Mouse (Mus musculus): ENCODE measurements around the gene Capns2.

DNA sequence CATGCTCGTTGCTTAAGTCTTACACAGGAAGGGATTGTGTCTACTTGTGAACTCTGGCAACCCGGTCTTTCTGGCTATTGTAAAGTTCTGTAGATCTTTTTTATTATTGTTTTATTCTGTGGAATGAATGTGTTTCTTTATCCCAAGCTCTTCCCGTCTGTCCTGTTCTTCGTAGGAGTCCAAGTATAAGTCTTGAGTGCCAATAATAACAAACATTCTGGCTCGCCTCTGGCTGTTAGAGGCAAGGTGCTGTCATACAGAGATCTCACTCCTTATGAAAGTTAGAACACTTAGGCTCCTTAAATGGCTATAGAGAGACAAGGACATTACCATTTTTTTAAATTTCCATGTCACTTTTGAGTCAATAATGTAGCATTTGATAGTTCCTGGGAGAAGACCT, 4.6 kb upstream of the Capns2 start:
- TF ChIP-seq CTCF (conservative IDR thresholded peaks at IDR 0.05 in 1 of 2, IDR thresholded peaks at IDR 0.05 in 1 of 2; ENCODE audit: low read depth in 2 of 2, low read length in 2 of 2) (no peak), MAX (IDR thresholded peaks at IDR 0.05; ENCODE audit: low read length) (no peak), PAX5 (IDR thresholded peaks at IDR 0.05; ENCODE audit: low read length) (no peak), CHD1 (IDR thresholded peaks at IDR 0.05; ENCODE audit: low read depth, low read length) (no peak), POLR2A (IDR thresholded peaks at IDR 0.05; ENCODE audit: low read depth, low read length) (no peak), MEF2A (IDR thresholded peaks at IDR 0.05; ENCODE audit: borderline replicate concordance, low read depth, low read length) (no peak), MXI1 (IDR thresholded peaks at IDR 0.05; ENCODE audit: low read depth, low read length) (no peak), USF1 (IDR thresholded peaks at IDR 0.05; ENCODE audit: low read depth, low read length) (no peak), GABPA (IDR thresholded peaks at IDR 0.05; ENCODE audit: insufficient replicate concordance, low read depth, low read length) (no peak), MYC (IDR thresholded peaks at IDR 0.05; ENCODE audit: low read depth, low read length) (no peak)

All from CH12.LX (cell line).